Mouse (Mus musculus) gastrocnemius, postnatal 10 days (tissue): ENCODE data around the gene Fev. TPM values are rescaled to one million over a fixed set of nuclear protein-coding genes. Genes with fewer than 3 reads are reported as not detected.
A peak's percentile ranks its signal among the peaks of the same experiment; 100 is the strongest.

ENCODE experiments used
- DNase-seq: peaks from one replicate; pipeline ENCODE4 v3.0.0; 2021; ENCODE audit warnings: mixed read lengths
- long read RNA-seq, 2 experiments: library from polyadenylated mRNA; stranded (forward); transcript quantifications; one replicate each; pipeline ENCODE4 v2.0.0; 2021
- total RNA-seq, 2 experiments: library from RNA; stranded (reverse); gene quantifications; 2 replicates each; pipeline ENCODE4 v1.2.3; 2021

The Fev gene
- not detected for total RNA-seq
- long read RNA-seq, experiment 1: 0 reads
- long read RNA-seq, experiment 2: 0 reads

- DNase-seq: no peak
Measured at GRCm38 (mm10) chr1:74885369-74886042, at the start of gene Fev. Gene Fev, minus strand, starts transcription at chr1:74885419.

- no peak for DNase-seq
Measured at GRCm38 (mm10) chr1:74927621-74928296, 42.5 kb upstream of the Fev start.

- peak; percentile 22 for DNase-seq
Measured at GRCm38 (mm10) chr1:74926721-74927120, 41.5 kb upstream of the Fev start.

GRCm38 (mm10) chr1:74924464-74924863 is 39.2 kb upstream of the Fev start:
- DNase-seq: no peak

- DNase-seq: no peak
Measured at GRCm38 (mm10) chr1:74915706-74916105, 30.5 kb upstream of the Fev start.

GRCm38 (mm10) chr1:74902191-74902590 is 17.0 kb upstream of the Fev start:
- DNase-seq: no peak

- peak; percentile 58 for DNase-seq
Measured at GRCm38 (mm10) chr1:74901686-74902085, 16.5 kb upstream of the Fev start.

- DNase-seq: no peak
Measured at GRCm38 (mm10) chr1:74900341-74901285, 15.4 kb upstream of the Fev start.

GRCm38 (mm10) chr1:74898656-74899431 is 13.6 kb upstream of the Fev start:
- DNase-seq: no peak

- no peak for DNase-seq
Measured at GRCm38 (mm10) chr1:74897976-74898375, 12.8 kb upstream of the Fev start.

GRCm38 (mm10) chr1:74894966-74895365 is 9.7 kb upstream of the Fev start:
- peak; percentile 66 for DNase-seq

- DNase-seq: peak; percentile 37
Measured at GRCm38 (mm10) chr1:74893134-74893855, 8.1 kb upstream of the Fev start, which contains the start of gene Cryba2. Gene Cryba2, minus strand, starts transcription at chr1:74893143.

- no peak for DNase-seq
Measured at GRCm38 (mm10) chr1:74892351-74893133, 7.3 kb upstream of the Fev start.

- DNase-seq: peak; percentile 36
Measured at GRCm38 (mm10) chr1:74891513-74891912, 6.3 kb upstream of the Fev start.

- no peak for DNase-seq
Measured at GRCm38 (mm10) chr1:74884196-74885141, 750 bp downstream of the Fev start.

- DNase-seq: no peak
Measured at GRCm38 (mm10) chr1:74883441-74883840, 1.8 kb downstream of the Fev start.

- no peak for DNase-seq
Measured at GRCm38 (mm10) chr1:74882828-74883227, 2.4 kb downstream of the Fev start.

GRCm38 (mm10) chr1:74882055-74882734 is 3.0 kb downstream of the Fev start:
- DNase-seq: no peak
